Mouse (Mus musculus): Measurements from ENCODE around the gene Spata7. TPM values are rescaled to one million over a fixed set of nuclear protein-coding genes. Genes with fewer than 3 reads are reported as not detected.

Spata7 gene
- polyA plus RNA-seq, 1 experiment: 22.2 TPM

DNA sequence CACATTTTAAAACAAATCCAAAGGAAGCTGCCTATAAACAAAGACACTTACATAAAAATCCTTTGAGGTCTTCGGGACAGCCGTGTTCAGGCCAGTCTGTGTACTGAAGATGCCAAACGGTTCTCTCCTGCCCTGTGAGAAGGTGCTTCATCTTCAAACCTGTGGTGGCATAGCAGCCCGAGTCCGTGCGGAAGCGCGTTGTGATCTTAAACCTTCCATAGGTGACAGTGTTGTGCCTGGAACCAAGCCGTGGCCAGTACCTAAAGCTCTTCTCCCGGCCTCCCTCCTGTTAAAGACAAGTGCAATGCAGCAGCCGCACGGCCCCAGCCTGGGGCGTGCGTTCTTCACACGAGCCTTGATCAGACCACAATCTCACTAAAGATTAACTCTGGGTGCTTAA is 51.9 kb downstream of the Spata7 start:
- TF ChIP-seq POLR2A (IDR thresholded peaks at IDR 0.05; ENCODE audit: insufficient read depth, low read length): no peak
- TF ChIP-seq CTCF (IDR thresholded peaks at IDR 0.05; ENCODE audit: low read depth, low read length): no peak
- TF ChIP-seq EP300 (IDR thresholded peaks at IDR 0.05; ENCODE audit: insufficient read depth, low read depth, low read length): no peak
- no peaks in the 10 kb centered on the region for H3K9me3 ChIP-seq (replicated peaks; ENCODE audit: control insufficient read depth, insufficient read depth, low read length, poor library complexity, severe bottlenecking)
- H3K27me3 ChIP-seq (ENCODE audit: control insufficient read depth, insufficient read depth, low read length, poor library complexity, severe bottlenecking): no peaks in the 10 kb centered on the region
- no peaks in the 10 kb centered on the region for H3K36me3 ChIP-seq (ENCODE audit: control insufficient read depth, insufficient read depth, low read length, poor library complexity, severe bottlenecking)
- no peaks in the 10 kb centered on the region for H3K4me1 ChIP-seq (ENCODE audit: control insufficient read depth, insufficient read depth, low read length)
- no peak overlapping the region for H3K27ac ChIP-seq (ENCODE audit: insufficient read depth, low read length)
- H3K4me3 ChIP-seq (ENCODE audit: low read depth, low read length): no peak overlapping the region
- no peak overlapping the region for H3K9ac ChIP-seq (ENCODE audit: low read depth, poor library complexity, severe bottlenecking)

DNA sequence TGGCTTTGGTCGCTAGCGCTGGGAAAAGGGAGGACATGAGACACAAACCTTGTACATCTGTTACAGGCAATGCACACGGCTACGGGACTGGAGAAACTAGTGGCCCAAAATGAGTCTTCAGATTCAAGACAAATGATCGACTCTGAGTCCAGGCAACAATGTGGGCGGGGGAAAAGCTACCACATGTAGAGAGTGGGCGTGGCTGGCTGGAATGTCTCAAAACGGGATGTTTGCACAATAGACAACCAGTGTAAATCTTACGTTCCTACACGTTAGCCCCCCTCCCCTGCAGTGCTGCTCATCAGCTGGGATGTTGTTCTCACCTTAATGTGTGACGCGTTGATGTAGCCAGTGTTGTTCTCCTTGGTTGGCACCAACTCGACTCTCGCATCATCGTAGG is 54.2 kb downstream of the Spata7 start:
- Histone ChIP-seq H3K27ac (ENCODE audit: insufficient read depth, low read length) (no peak overlapping the region), H3K36me3 (ENCODE audit: control insufficient read depth, insufficient read depth, low read length, poor library complexity, severe bottlenecking) (no peaks in the 10 kb centered on the region), H3K9ac (ENCODE audit: low read depth, poor library complexity, severe bottlenecking) (no peak overlapping the region), H3K9me3 (replicated peaks; ENCODE audit: control insufficient read depth, insufficient read depth, low read length, poor library complexity, severe bottlenecking) (no peaks in the 10 kb centered on the region), H3K4me1 (ENCODE audit: control insufficient read depth, insufficient read depth, low read length) (peaks cover 3% of the 10 kb centered on the region), H3K4me3 (ENCODE audit: low read depth, low read length) (no peak overlapping the region), H3K27me3 (ENCODE audit: control insufficient read depth, insufficient read depth, low read length, poor library complexity, severe bottlenecking) (no peaks in the 10 kb centered on the region)
- no peak for TF ChIP-seq CTCF (IDR thresholded peaks at IDR 0.05; ENCODE audit: low read depth, low read length)
- TF ChIP-seq EP300 (IDR thresholded peaks at IDR 0.05; ENCODE audit: insufficient read depth, low read depth, low read length): no peak
- TF ChIP-seq POLR2A (IDR thresholded peaks at IDR 0.05; ENCODE audit: insufficient read depth, low read length): no peak

DNA sequence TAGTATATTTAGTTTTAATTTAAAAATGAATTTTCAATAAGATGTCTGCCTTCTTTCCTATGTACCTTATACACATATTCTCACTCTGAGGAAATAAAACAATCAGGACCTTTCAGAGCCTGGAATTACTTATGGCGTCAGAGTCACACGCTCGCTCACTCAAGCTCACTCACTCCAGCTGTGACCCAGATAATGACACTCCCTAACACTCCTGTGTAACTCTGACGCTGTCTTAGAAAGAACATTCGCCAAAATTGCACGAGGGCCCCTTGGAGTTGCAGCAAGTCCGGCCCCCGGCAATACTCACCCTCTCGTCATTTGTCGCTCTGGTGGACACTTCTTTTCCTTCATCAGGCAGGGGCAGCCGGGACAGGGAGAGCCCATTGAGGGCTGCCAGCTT is 55.2 kb downstream of the Spata7 start:
- Histone ChIP-seq H3K36me3 (ENCODE audit: control insufficient read depth, insufficient read depth, low read length, poor library complexity, severe bottlenecking) (no peaks in the 10 kb centered on the region), H3K27ac (ENCODE audit: insufficient read depth, low read length) (no peak overlapping the region)

DNA sequence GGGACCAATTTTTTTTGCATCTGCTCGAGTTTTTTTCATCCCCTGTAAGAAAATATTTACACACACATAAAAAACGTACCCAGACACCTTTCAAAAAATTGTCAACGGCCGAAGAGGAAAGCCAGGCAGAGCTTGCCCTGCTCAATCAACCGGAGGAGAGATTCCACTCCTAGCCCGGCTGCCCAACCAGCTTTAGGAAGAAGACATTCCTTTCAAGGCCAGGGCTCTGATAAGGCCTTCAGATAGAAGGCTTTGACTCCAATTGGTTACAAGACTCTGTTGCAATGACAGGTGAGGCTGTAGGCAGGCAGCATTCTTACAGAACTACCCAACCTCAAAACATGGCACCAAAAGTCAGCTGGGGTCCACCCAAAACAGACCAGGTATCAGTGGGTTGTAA is 55.6 kb downstream of the Spata7 start:
- no peak for TF ChIP-seq CTCF (IDR thresholded peaks at IDR 0.05; ENCODE audit: low read depth, low read length)
- no peak for TF ChIP-seq EP300 (IDR thresholded peaks at IDR 0.05; ENCODE audit: insufficient read depth, low read depth, low read length)
- no peak for TF ChIP-seq POLR2A (IDR thresholded peaks at IDR 0.05; ENCODE audit: insufficient read depth, low read length)
- no peaks in the 10 kb centered on the region for H3K27me3 ChIP-seq (ENCODE audit: control insufficient read depth, insufficient read depth, low read length, poor library complexity, severe bottlenecking)
- no peaks in the 10 kb centered on the region for H3K36me3 ChIP-seq (ENCODE audit: control insufficient read depth, insufficient read depth, low read length, poor library complexity, severe bottlenecking)
- H3K4me1 ChIP-seq (ENCODE audit: control insufficient read depth, insufficient read depth, low read length): peaks cover 3% of the 10 kb centered on the region
- H3K9ac ChIP-seq (ENCODE audit: low read depth, poor library complexity, severe bottlenecking): no peak overlapping the region
- no peak overlapping the region for H3K4me3 ChIP-seq (ENCODE audit: low read depth, low read length)
- H3K9me3 ChIP-seq (replicated peaks; ENCODE audit: control insufficient read depth, insufficient read depth, low read length, poor library complexity, severe bottlenecking): no peaks in the 10 kb centered on the region
- H3K27ac ChIP-seq (ENCODE audit: insufficient read depth, low read length): no peak overlapping the region

More for the DNA sequence above, 55.2 kb downstream of the Spata7 start:
- H3K9me3 ChIP-seq (replicated peaks; ENCODE audit: control insufficient read depth, insufficient read depth, low read length, poor library complexity, severe bottlenecking): no peaks in the 10 kb centered on the region
- peaks cover 3% of the 10 kb centered on the region for H3K4me1 ChIP-seq (ENCODE audit: control insufficient read depth, insufficient read depth, low read length)
- no peaks in the 10 kb centered on the region for H3K27me3 ChIP-seq (ENCODE audit: control insufficient read depth, insufficient read depth, low read length, poor library complexity, severe bottlenecking)
- no peak overlapping the region for H3K4me3 ChIP-seq (ENCODE audit: low read depth, low read length)
- no peak for TF ChIP-seq EP300 (IDR thresholded peaks at IDR 0.05; ENCODE audit: insufficient read depth, low read depth, low read length)
- TF ChIP-seq CTCF (IDR thresholded peaks at IDR 0.05; ENCODE audit: low read depth, low read length): no peak
- no peak overlapping the region for H3K9ac ChIP-seq (ENCODE audit: low read depth, poor library complexity, severe bottlenecking)

DNA sequence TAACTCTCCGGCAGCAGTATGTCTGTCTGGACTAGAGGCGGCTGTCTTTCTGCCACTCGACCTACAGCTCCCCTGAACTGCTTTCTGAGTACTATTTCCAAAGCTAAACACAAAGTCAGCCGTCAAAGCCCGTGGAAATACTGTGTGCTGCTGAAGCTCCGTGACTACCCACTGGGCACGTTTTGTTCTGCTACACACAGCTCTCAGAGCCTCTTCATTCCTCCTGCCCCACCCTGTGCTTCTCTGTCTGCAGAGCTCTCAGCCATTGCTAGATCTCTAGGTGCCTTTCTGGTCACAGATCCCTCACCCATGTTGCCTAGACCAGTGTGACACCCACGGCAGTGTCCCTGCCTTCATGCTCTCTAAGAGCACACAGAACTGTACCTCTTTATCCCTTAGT is 62.3 kb downstream of the Spata7 start:
- Histone ChIP-seq H3K27ac (ENCODE audit: insufficient read depth, low read length) (no peak overlapping the region), H3K4me1 (ENCODE audit: control insufficient read depth, insufficient read depth, low read length) (peaks cover 3% of the 10 kb centered on the region), H3K9ac (ENCODE audit: low read depth, poor library complexity, severe bottlenecking) (no peak overlapping the region), H3K4me3 (ENCODE audit: low read depth, low read length) (no peak overlapping the region), H3K36me3 (ENCODE audit: control insufficient read depth, insufficient read depth, low read length, poor library complexity, severe bottlenecking) (0 out of 2 replicates have a peak, but pooled peaks cover 2% of the 10 kb centered on the region), H3K9me3 (replicated peaks; ENCODE audit: control insufficient read depth, insufficient read depth, low read length, poor library complexity, severe bottlenecking) (no peaks in the 10 kb centered on the region), H3K27me3 (ENCODE audit: control insufficient read depth, insufficient read depth, low read length, poor library complexity, severe bottlenecking) (no peaks in the 10 kb centered on the region)
- TF ChIP-seq CTCF (IDR thresholded peaks at IDR 0.05; ENCODE audit: low read depth, low read length) (no peak), POLR2A (IDR thresholded peaks at IDR 0.05; ENCODE audit: insufficient read depth, low read length) (no peak), EP300 (IDR thresholded peaks at IDR 0.05; ENCODE audit: insufficient read depth, low read depth, low read length) (no peak)

DNA sequence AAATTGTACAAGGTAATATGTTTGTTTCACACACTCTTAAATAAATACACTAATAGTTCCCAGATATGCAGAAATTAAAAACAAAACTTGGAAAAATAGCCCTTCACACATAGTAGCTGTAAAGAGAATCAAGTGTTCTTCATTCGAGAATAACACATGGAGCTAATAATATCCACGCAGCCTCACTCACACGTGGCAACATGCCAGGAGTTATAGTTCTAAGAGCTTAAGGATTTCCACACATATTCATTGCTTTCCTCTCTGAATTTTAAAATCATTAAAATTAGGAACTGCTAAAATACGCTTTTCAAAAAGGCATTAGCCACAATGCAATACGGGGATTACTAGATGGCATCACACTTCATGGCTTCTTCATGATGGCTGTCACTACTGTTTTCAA is 69.2 kb downstream of the Spata7 start:
- Histone ChIP-seq H3K36me3 (ENCODE audit: control insufficient read depth, insufficient read depth, low read length, poor library complexity, severe bottlenecking) (peaks cover 2% of the 10 kb centered on the region; the same call in 1 of the 2 replicates), H3K9ac (ENCODE audit: low read depth, poor library complexity, severe bottlenecking) (no peak overlapping the region), H3K27ac (ENCODE audit: insufficient read depth, low read length) (no peak overlapping the region), H3K9me3 (replicated peaks; ENCODE audit: control insufficient read depth, insufficient read depth, low read length, poor library complexity, severe bottlenecking) (no peaks in the 10 kb centered on the region), H3K4me1 (ENCODE audit: control insufficient read depth, insufficient read depth, low read length) (peaks cover 2% of the 10 kb centered on the region), H3K27me3 (ENCODE audit: control insufficient read depth, insufficient read depth, low read length, poor library complexity, severe bottlenecking) (no peaks in the 10 kb centered on the region), H3K4me3 (ENCODE audit: low read depth, low read length) (no peak overlapping the region)
- TF ChIP-seq CTCF (IDR thresholded peaks at IDR 0.05; ENCODE audit: low read depth, low read length) (no peak), EP300 (IDR thresholded peaks at IDR 0.05; ENCODE audit: insufficient read depth, low read depth, low read length) (no peak), POLR2A (IDR thresholded peaks at IDR 0.05; ENCODE audit: insufficient read depth, low read length) (no peak)
